ENCODE assay signal across 21 mouse cellular contexts in genomic region chr1:83720166-83720565, GRCm38 (mm10).
DNase-seq lines count a peak whose midpoint lies in the region; ATAC-seq and TF ChIP-seq lines count a peak whose summit lies in the region.
"Had no signal": no experiment of that assay in that cellular context is flagged by ENCODE, and none has a peak within 500 bp of the region (broad histone marks: within the 10 kb centered on the region; RNA-seq: fewer than 3 reads in every experiment).

No protein-coding gene starts in this region.

- no peaks in the 10 kb centered on the region for H3K4me1 ChIP-seq in lung, postnatal 0 days (ENCODE audit: insufficient read depth, low read depth, low read length)
- H3K4me1 ChIP-seq: embryonic facial prominence, embryonic 15.5 days; forebrain, embryonic 10.5 days; forebrain, embryonic 12.5 days had no signal

- no peaks in the 10 kb centered on the region for H3K27me3 ChIP-seq in lung, postnatal 0 days (replicated peaks; ENCODE audit: insufficient read depth, low read length)
- H3K27me3 ChIP-seq: embryonic facial prominence, embryonic 13.5 days; embryonic facial prominence, embryonic 15.5 days; forebrain, embryonic 12.5 days had no signal

- H3K36me3 ChIP-seq in lung, postnatal 0 days (ENCODE audit: insufficient read depth, low read length): no peaks in the 10 kb centered on the region
- H3K36me3 ChIP-seq: embryonic facial prominence, embryonic 13.5 days; embryonic facial prominence, embryonic 15.5 days; forebrain, embryonic 10.5 days; forebrain, embryonic 12.5 days had no signal

- WGBS in lung, postnatal 0 days: 80% methylated on average over 1 of the region's 1 CpGs

- H3K4me2 ChIP-seq in lung, postnatal 0 days (replicated peaks; ENCODE audit: low read depth, low read length): no peak overlapping the region
- H3K4me2 ChIP-seq: embryonic facial prominence, embryonic 13.5 days; embryonic facial prominence, embryonic 15.5 days; forebrain, embryonic 12.5 days had no signal

- ATAC-seq in lung, postnatal 0 days: no peak
- ATAC-seq: forebrain, embryonic 14.5 days; forebrain, embryonic 16.5 days had no signal

- no peak overlapping the region for H3K4me3 ChIP-seq in lung, postnatal 0 days (ENCODE audit: low read depth, low read length)
- H3K4me3 ChIP-seq: embryonic facial prominence, embryonic 13.5 days; embryonic facial prominence, embryonic 15.5 days; erythroblast, embryonic 14.5 days; forebrain, embryonic 10.5 days; forebrain, embryonic 12.5 days; gastrocnemius, adult 2 months had no signal

- no peaks in the 10 kb centered on the region for H3K9me3 ChIP-seq in lung, postnatal 0 days (ENCODE audit: low read length)
- H3K9me3 ChIP-seq: embryonic facial prominence, embryonic 13.5 days; embryonic facial prominence, embryonic 15.5 days; forebrain, embryonic 10.5 days; forebrain, embryonic 12.5 days had no signal

- H3K9ac ChIP-seq in lung, postnatal 0 days (replicated peaks; ENCODE audit: low read depth): no peak overlapping the region
- H3K9ac ChIP-seq: embryonic facial prominence, embryonic 13.5 days; embryonic facial prominence, embryonic 15.5 days; forebrain, embryonic 12.5 days had no signal

- no peak for TF ChIP-seq CTCF in lung, postnatal 0 days (IDR thresholded peaks at IDR 0.05)

- TF ChIP-seq EP300 in lung, postnatal 0 days (IDR thresholded peaks at IDR 0.05): no peak

- H3K27ac ChIP-seq in lung, postnatal 0 days (ENCODE audit: low read length): no peak overlapping the region
- H3K27ac ChIP-seq: embryonic facial prominence, embryonic 13.5 days; embryonic facial prominence, embryonic 15.5 days; forebrain, embryonic 10.5 days; forebrain, embryonic 12.5 days; gastrocnemius, adult 2 months had no signal

- DNase-seq in cerebellum, adult 11 months: peak; percentile 11
- no peak for DNase-seq in cerebellum, postnatal 25 days
- DNase-seq in cerebellum, adult 18-20 months: peak; percentile 37 to 51
- DNase-seq in cerebellum, postnatal 10 days: no peak
- peak; percentile 77 for DNase-seq in brain, adult 2 months (ENCODE audit: low read depth, low spot score)
- DNase-seq in cerebellum, adult 9-10 months: peak; percentile 68
- DNase-seq in c-Kit-positive CD71-positive TER-119-positive erythroid progenitor cells, embryonic 14.5 days (ENCODE audit: low spot score): no peak
- DNase-seq in lung, postnatal 0 days (ENCODE audit: low spot score): no peak
- DNase-seq: adrenal gland, adult 2 months; adrenal gland, postnatal 10 days; adrenal gland, postnatal 25 days; embryo, embryonic 11 days; gastrocnemius, adult 2 months; gastrocnemius, postnatal 10 days had no signal

Comparison
In these comparisons a context has a peak if more than half of its experiments do, and no peak if none do; other contexts are left out.
1. DNase-seq: peak in cerebellum, adult 11 months (single experiment), cerebellum, adult 18-20 months (2 of 2), brain, adult 2 months (single experiment) and cerebellum, adult 9-10 months (single experiment); none in cerebellum, postnatal 25 days (0 of 2), cerebellum, postnatal 10 days (0 of 2), c-Kit-positive CD71-positive TER-119-positive erythroid progenitor cells, embryonic 14.5 days (single experiment) and lung, postnatal 0 days (single experiment).